Mouse (Mus musculus) olfactory bulb, adult 2 months (tissue): ENCODE data around the gene Zfp11. TPM values are rescaled to one million over a fixed set of nuclear protein-coding genes. Genes with fewer than 3 reads are reported as not detected.
A peak's percentile ranks its signal among the peaks of the same experiment; 100 is the strongest.
"Not testable (repeated sequence)": the region's sequence is repeated elsewhere in the genome, so short reads cannot be mapped to it uniquely, and the experiment has no call there.

Experiments used
- H3K27ac ChIP-seq: fragments of 200-500 bp; 2 replicates; pipeline ENCODE4 v1.5.1; 2012; ENCODE audit warnings: low read depth, low read length; ENCODE audit not compliant: insufficient read depth
- H3K4me1 ChIP-seq: fragments of 200-500 bp; 2 replicates; pipeline ENCODE4 v1.6.1; 2012; ENCODE audit warnings: low read length; ENCODE audit not compliant: control insufficient read depth, insufficient read depth
- H3K4me3 ChIP-seq: fragments of 200-500 bp; 2 replicates; pipeline ENCODE4 v1.5.1; 2012; ENCODE audit warnings: mild to moderate bottlenecking, low read depth, low read length, moderate library complexity; ENCODE audit not compliant: insufficient read depth
- CTCF ChIP-seq: fragments of 200-500 bp; IDR thresholded peaks from 2 replicates; pipeline ENCODE4 v1.5.1; 2012; ENCODE audit warnings: low read depth, mild to moderate bottlenecking, low read length, moderate library complexity; ENCODE audit not compliant: insufficient read depth
- POLR2A ChIP-seq: fragments of 200-500 bp; IDR thresholded peaks from 2 replicates; pipeline ENCODE4 v1.6.1; 2012; ENCODE audit warnings: mild to moderate bottlenecking, low read depth, low read length, moderate library complexity; ENCODE audit not compliant: insufficient read depth
- WGBS: fragments of 180-500 bp; shearing (Covaris S2); methylation state at CpG from one replicate; pipeline ENCODE4 v1.1.7; 2018; 5-methylcytosine and 5-hydroxymethylcytosine counted together
- polyA plus RNA-seq: library from polyadenylated mRNA; stranded (reverse); fragments of >200 nt; gene quantifications from 2 replicates; pipeline ENCODE4 v1.2.4, GENCODE M21; 2012; ENCODE audit warnings: low replicate concordance; ENCODE audit not compliant: missing spikeins, insufficient read depth, insufficient read length

The Zfp11 gene
- polyA plus RNA-seq, 1 experiment: not detected

- no peak overlapping the region for H3K27ac ChIP-seq
- 90% methylated on average over 6 of the region's 6 CpGs for WGBS
- H3K4me3 ChIP-seq: no peak overlapping the region
- H3K4me1 ChIP-seq: no peaks in the 10 kb centered on the region
- TF ChIP-seq CTCF (no peak), POLR2A (no peak)
These were observed 43.8 kb downstream of the Zfp11 start for GRCm38 (mm10) chr5:129626099-129626498.

GRCm38 (mm10) chr5:129621361-129621760 lies 48.5 kb downstream of the Zfp11 start:
- no peak overlapping the region for H3K27ac ChIP-seq
- TF ChIP-seq CTCF: no peak
- no peak for TF ChIP-seq POLR2A
- WGBS: 92% methylated on average over 5 of the region's 5 CpGs
- H3K4me3 ChIP-seq: no peak overlapping the region
- H3K4me1 ChIP-seq: no peaks in the 10 kb centered on the region

GRCm38 (mm10) chr5:129620600-129620999 lies 49.3 kb downstream of the Zfp11 start:
- 66% methylated on average over 9 of the region's 9 CpGs for WGBS

DNA sequence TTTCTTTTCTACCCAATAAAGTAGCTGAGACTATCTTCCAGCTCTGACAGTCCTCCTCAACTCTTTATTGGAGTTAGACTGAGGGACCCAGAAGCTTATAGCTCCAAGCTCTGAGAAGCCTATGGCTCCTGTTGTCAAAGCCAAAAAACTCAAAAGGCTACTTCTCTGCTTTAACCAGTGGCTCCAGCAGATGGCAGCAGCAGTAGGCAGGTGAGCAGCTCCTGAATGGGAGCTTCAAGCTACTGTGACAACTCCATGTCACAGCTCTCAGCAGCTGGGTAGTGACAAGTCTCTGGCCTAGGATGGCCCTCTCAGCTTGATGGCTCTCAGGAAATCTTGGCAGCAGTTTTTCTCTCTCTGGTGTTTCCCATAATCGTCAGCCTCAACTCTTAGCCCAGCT lies 58.8 kb downstream of the Zfp11 start:
- no peaks in the 10 kb centered on the region for H3K4me1 ChIP-seq
- 0 out of 2 replicates have a peak, but pooled peaks have one; percentile 18 for TF ChIP-seq CTCF
- no peak for TF ChIP-seq POLR2A
- WGBS: 12% methylated on average over 1 of the region's 1 CpGs

More at GRCm38 (mm10) chr5:129620600-129620999, 49.3 kb downstream of the Zfp11 start:
- H3K27ac ChIP-seq, H3K4me3 ChIP-seq, H3K4me1 ChIP-seq: not testable (repeated sequence)

GRCm38 (mm10) chr5:129607476-129607875 lies 62.4 kb downstream of the Zfp11 start:
- WGBS: 90% methylated on average over 8 of the region's 8 CpGs

More for the DNA sequence above, 58.8 kb downstream of the Zfp11 start:
- no peak overlapping the region for H3K4me3 ChIP-seq
- no peak overlapping the region for H3K27ac ChIP-seq

More at GRCm38 (mm10) chr5:129607476-129607875, 62.4 kb downstream of the Zfp11 start:
- no peak overlapping the region for H3K27ac ChIP-seq
- H3K4me1 ChIP-seq: no peaks in the 10 kb centered on the region
- no peak for TF ChIP-seq CTCF
- no peak overlapping the region for H3K4me3 ChIP-seq

Other genes starting within 250 kb of the Zfp11 start
- 361 TPM in 1 of 2 replicates, not detected in the other for gene Sfswap, start 168.9 kb downstream of the Zfp11 start, polyA plus RNA-seq
- gene Mmp17, start 85.9 kb downstream of the Zfp11 start, polyA plus RNA-seq: not detected in 2 replicates
- not detected in 2 replicates for gene Sept14, start 38.4 kb upstream of the Zfp11 start, polyA plus RNA-seq
- not detected in 2 replicates for gene Mrps17, start 45.4 kb upstream of the Zfp11 start, polyA plus RNA-seq
- not detected in 2 replicates for gene Nipsnap2, start 55.0 kb upstream of the Zfp11 start, polyA plus RNA-seq
- gene Psph, start 117.3 kb upstream of the Zfp11 start, polyA plus RNA-seq: not detected in 2 replicates
- gene Sumf2, start 176.9 kb upstream of the Zfp11 start, polyA plus RNA-seq: not detected in 2 replicates
- gene Chchd2, start 217.4 kb upstream of the Zfp11 start, polyA plus RNA-seq: not detected in 2 replicates
- gene Zbed5, start 225.6 kb upstream of the Zfp11 start, polyA plus RNA-seq: not detected in 2 replicates
- gene Phkg1, start 228.4 kb upstream of the Zfp11 start, polyA plus RNA-seq: not detected in 2 replicates
- not detected in 2 replicates for gene Nupr1l, start 238.4 kb upstream of the Zfp11 start, polyA plus RNA-seq